In genomic region chr2:66179782-66180181, GRCm38 (mm10) we compare ENCODE assay signal across 8 mouse cellular contexts. TPM values are rescaled to one million over a fixed set of nuclear protein-coding genes. Genes with fewer than 3 reads are reported as not detected.
A peak's percentile ranks its signal among the peaks of the same experiment; 100 is the strongest.
DNase-seq lines count a peak whose midpoint lies in the region; ATAC-seq and TF ChIP-seq lines count a peak whose summit lies in the region.

No protein-coding gene starts in this region.

- H3K4me2 ChIP-seq in embryonic facial prominence, embryonic 11.5 days (ENCODE audit: low read depth, low read length) = no peak overlapping the region
- H3K4me2 ChIP-seq in lung, embryonic 14.5 days = peak overlapping the region; percentile 49; the same call in 1 of the 2 replicates
- peak overlapping the region; percentile 42 for H3K4me2 ChIP-seq in hindbrain, embryonic 16.5 days (ENCODE audit: low read length)
- H3K4me2 ChIP-seq in stomach, embryonic 16.5 days (ENCODE audit: low read depth, low read length) = 0 out of 2 replicates have a peak overlapping the region, but pooled peaks have one; percentile 21
- no peak overlapping the region for H3K4me2 ChIP-seq in intestine, postnatal 0 days (replicated peaks; ENCODE audit: low read depth)

- H3K9me3 ChIP-seq in embryonic facial prominence, embryonic 11.5 days (replicated peaks; ENCODE audit: control insufficient read depth, low read length) = no peaks in the 10 kb centered on the region
- no peaks in the 10 kb centered on the region for H3K9me3 ChIP-seq in embryonic facial prominence, embryonic 10.5 days
- H3K9me3 ChIP-seq in lung, embryonic 14.5 days (ENCODE audit: low read depth, low read length) = no peaks in the 10 kb centered on the region
- no peaks in the 10 kb centered on the region for H3K9me3 ChIP-seq in hindbrain, embryonic 16.5 days (ENCODE audit: control insufficient read depth, low read length)
- no peaks in the 10 kb centered on the region for H3K9me3 ChIP-seq in stomach, embryonic 16.5 days (replicated peaks; ENCODE audit: control insufficient read depth, low read length)
- H3K9me3 ChIP-seq in intestine, postnatal 0 days (ENCODE audit: control insufficient read depth) = no peaks in the 10 kb centered on the region

- H3K4me3 ChIP-seq in embryonic facial prominence, embryonic 11.5 days (ENCODE audit: low read depth, low read length) = no peak overlapping the region
- H3K4me3 ChIP-seq in embryonic facial prominence, embryonic 10.5 days = no peak overlapping the region
- no peak overlapping the region for H3K4me3 ChIP-seq in lung, embryonic 14.5 days (ENCODE audit: low read depth, low read length)
- H3K4me3 ChIP-seq in hindbrain, embryonic 16.5 days (ENCODE audit: low read length) = no peak overlapping the region
- H3K4me3 ChIP-seq in stomach, embryonic 16.5 days (replicated peaks; ENCODE audit: low read length) = 0 out of 2 replicates have a peak overlapping the region, but pooled peaks have one; percentile 11
- no peak overlapping the region for H3K4me3 ChIP-seq in intestine, postnatal 0 days (ENCODE audit: low read depth, low read length)

- no peak for ATAC-seq in embryonic facial prominence, embryonic 11.5 days (replicated peaks; ENCODE audit: insufficient number of reproducible peaks, low FRiP score, low TSS enrichment, low read depth)
- no peak for ATAC-seq in lung, embryonic 14.5 days (ENCODE audit: insufficient read depth)
- no peak for ATAC-seq in hindbrain, embryonic 16.5 days
- ATAC-seq in stomach, embryonic 16.5 days (ENCODE audit: insufficient read depth, low FRiP score) = no peak
- no peak for ATAC-seq in intestine, postnatal 0 days

- H3K27ac ChIP-seq in embryonic facial prominence, embryonic 11.5 days (replicated peaks; ENCODE audit: low read depth, low read length) = no peak overlapping the region
- H3K27ac ChIP-seq in embryonic facial prominence, embryonic 10.5 days (replicated peaks) = no peak overlapping the region
- no peak overlapping the region for H3K27ac ChIP-seq in lung, embryonic 14.5 days (ENCODE audit: low read depth)
- H3K27ac ChIP-seq in hindbrain, embryonic 16.5 days (ENCODE audit: low read depth, low read length) = no peak overlapping the region
- H3K27ac ChIP-seq in stomach, embryonic 16.5 days (ENCODE audit: low read length) = no peak overlapping the region
- no peak overlapping the region for H3K27ac ChIP-seq in intestine, postnatal 0 days (ENCODE audit: low read depth, low read length)

- no peaks in the 10 kb centered on the region for H3K36me3 ChIP-seq in embryonic facial prominence, embryonic 11.5 days (replicated peaks; ENCODE audit: control insufficient read depth, insufficient read depth, low read depth, low read length)
- peaks cover 2% of the 10 kb centered on the region; the same call in 1 of the 2 replicates for H3K36me3 ChIP-seq in embryonic facial prominence, embryonic 10.5 days (replicated peaks)
- no peaks in the 10 kb centered on the region for H3K36me3 ChIP-seq in lung, embryonic 14.5 days (ENCODE audit: insufficient read depth)
- H3K36me3 ChIP-seq in hindbrain, embryonic 16.5 days (ENCODE audit: control insufficient read depth, insufficient read depth, low read length) = no peaks in the 10 kb centered on the region
- no peaks in the 10 kb centered on the region for H3K36me3 ChIP-seq in stomach, embryonic 16.5 days (ENCODE audit: control insufficient read depth, insufficient read depth, low read length)
- H3K36me3 ChIP-seq in intestine, postnatal 0 days (ENCODE audit: control insufficient read depth, insufficient read depth) = no peaks in the 10 kb centered on the region

- WGBS in embryonic facial prominence, embryonic 11.5 days = 56% methylated on average over 10 of the region's 10 CpGs
- 69% methylated on average over 10 of the region's 10 CpGs for WGBS in embryonic facial prominence, embryonic 10.5 days
- 31% methylated on average over 10 of the region's 10 CpGs for WGBS in lung, embryonic 14.5 days
- 36% methylated on average over 10 of the region's 10 CpGs for WGBS in hindbrain, embryonic 16.5 days
- WGBS in stomach, embryonic 16.5 days = 55% methylated on average over 10 of the region's 10 CpGs
- WGBS in intestine, postnatal 0 days = 69% methylated on average over 10 of the region's 10 CpGs

- no peak overlapping the region for H3K9ac ChIP-seq in embryonic facial prominence, embryonic 11.5 days (replicated peaks; ENCODE audit: low read length)
- no peak overlapping the region for H3K9ac ChIP-seq in lung, embryonic 14.5 days
- H3K9ac ChIP-seq in hindbrain, embryonic 16.5 days (ENCODE audit: low read depth, low read length) = no peak overlapping the region
- no peak overlapping the region for H3K9ac ChIP-seq in stomach, embryonic 16.5 days (ENCODE audit: low read length)
- H3K9ac ChIP-seq in intestine, postnatal 0 days (ENCODE audit: low read depth, low read length) = no peak overlapping the region

- no peak for TF ChIP-seq CTCF in lung, embryonic 14.5 days (IDR thresholded peaks at IDR 0.05; ENCODE audit: low read depth)
- TF ChIP-seq CTCF in intestine, postnatal 0 days (IDR thresholded peaks at IDR 0.05; ENCODE audit: low read depth) = no peak

- no peaks in the 10 kb centered on the region for H3K27me3 ChIP-seq in embryonic facial prominence, embryonic 11.5 days (ENCODE audit: control insufficient read depth, insufficient read depth, low read length)
- H3K27me3 ChIP-seq in embryonic facial prominence, embryonic 10.5 days (replicated peaks; ENCODE audit: low read depth, poor library complexity, severe bottlenecking) = no peaks in the 10 kb centered on the region
- no peaks in the 10 kb centered on the region for H3K27me3 ChIP-seq in lung, embryonic 14.5 days (ENCODE audit: insufficient read depth, low read length)
- H3K27me3 ChIP-seq in hindbrain, embryonic 16.5 days (replicated peaks; ENCODE audit: control insufficient read depth, insufficient read depth, low read length) = no peaks in the 10 kb centered on the region
- H3K27me3 ChIP-seq in stomach, embryonic 16.5 days (ENCODE audit: control insufficient read depth, insufficient read depth, low read length) = no peaks in the 10 kb centered on the region
- H3K27me3 ChIP-seq in intestine, postnatal 0 days (replicated peaks; ENCODE audit: control insufficient read depth, insufficient read depth, low read length) = no peaks in the 10 kb centered on the region

- DNase-seq in embryonic facial prominence, embryonic 11.5 days (ENCODE audit: low spot score) = peak; percentile 21
- no peak for DNase-seq in embryonic facial prominence, embryonic 10.5 days (ENCODE audit: low spot score)
- peak; percentile 61 for DNase-seq in lung, embryonic 14.5 days
- no peak for DNase-seq in lung, postnatal 4 days
- DNase-seq in frontal cortex, postnatal 25 days (ENCODE audit: low spot score in 2 of 2) = no peak

- no peaks in the 10 kb centered on the region for H3K4me1 ChIP-seq in embryonic facial prominence, embryonic 11.5 days (ENCODE audit: control insufficient read depth, insufficient read depth, low read length)
- H3K4me1 ChIP-seq in embryonic facial prominence, embryonic 10.5 days = peaks cover 24% of the 10 kb centered on the region
- no peaks in the 10 kb centered on the region for H3K4me1 ChIP-seq in lung, embryonic 14.5 days (ENCODE audit: insufficient read depth)
- peaks cover 22% of the 10 kb centered on the region for H3K4me1 ChIP-seq in hindbrain, embryonic 16.5 days (ENCODE audit: control insufficient read depth, insufficient read depth, low read depth, low read length)
- H3K4me1 ChIP-seq in stomach, embryonic 16.5 days (ENCODE audit: control insufficient read depth, insufficient read depth, low read length) = no peaks in the 10 kb centered on the region
- H3K4me1 ChIP-seq in intestine, postnatal 0 days (replicated peaks; ENCODE audit: control insufficient read depth, insufficient read depth, low read length) = no peaks in the 10 kb centered on the region

RNA-seq across cellular contexts. Expression of gene Galnt3, which starts 55.0 kb away (rescaled TPM):
- polyA plus RNA-seq in embryonic facial prominence, embryonic 11.5 days (2014; fragmentation: Nextera tagmentation; extraction: Ambion mirVana) = 3.0 and 3.9 TPM in 2 replicates
- polyA plus RNA-seq in embryonic facial prominence, embryonic 10.5 days (2016; fragmentation: Nextera tagmentation; extraction: Ambion mirVana) = 1.8 and 2.2 TPM in 2 replicates
- polyA plus RNA-seq in lung, embryonic 14.5 days (2014; fragmentation: Nextera tagmentation; extraction: Ambion mirVana) = 11.2 and 12.4 TPM in 2 replicates
- 0.85 and 1.0 TPM in 2 replicates for polyA plus RNA-seq in hindbrain, embryonic 16.5 days (2015; fragmentation: Nextera tagmentation; extraction: Ambion mirVana)
- polyA plus RNA-seq in stomach, embryonic 16.5 days (2015; fragmentation: Nextera tagmentation; extraction: Ambion mirVana) = 10.2 and 12.4 TPM in 2 replicates
- polyA plus RNA-seq in intestine, postnatal 0 days (2015; fragmentation: Nextera tagmentation; extraction: Ambion mirVana) = 19.9 and 20.7 TPM in 2 replicates

Comparison
In these comparisons a context has a peak if more than half of its experiments do, and no peak if none do; other contexts are left out.
1. DNase-seq: peak in embryonic facial prominence, embryonic 11.5 days (single experiment) and lung, embryonic 14.5 days (single experiment); none in embryonic facial prominence, embryonic 10.5 days (single experiment), lung, postnatal 4 days (0 of 2) and frontal cortex, postnatal 25 days (0 of 2).
2. H3K4me2 ChIP-seq: peak in lung, embryonic 14.5 days (single experiment), hindbrain, embryonic 16.5 days (single experiment) and stomach, embryonic 16.5 days (single experiment); none in embryonic facial prominence, embryonic 11.5 days (single experiment) and intestine, postnatal 0 days (single experiment).